Mouse (Mus musculus) CH12.LX (cell line): ENCODE results near the gene Aph1a.

Experiments used
- BHLHE40 ChIP-seq: IDR thresholded peaks from 2 replicates; pipeline ENCODE4 v1.6.1; 2011; ENCODE audit warnings: mild to moderate bottlenecking, low read depth, low read length, improper control_type of control experiment
- CHD1 ChIP-seq: IDR thresholded peaks from 2 replicates; pipeline ENCODE4 v1.6.1; 2012; ENCODE audit warnings: low read depth, low read length, improper control_type of control experiment, inconsistent platforms
- CTCF ChIP-seq, 2 experiments: IDR thresholded peaks in 1 of 2; conservative IDR thresholded peaks in 1 of 2; 2 replicates each; pipeline ENCODE4 v1.5.1; 2011 to 2012; ENCODE audit warnings: low read depth in 2 of 2, low read length in 2 of 2, improper control_type of control experiment in 1 of 2, inconsistent platforms in 1 of 2, mild to moderate bottlenecking in 1 of 2, moderate library complexity in 1 of 2
- ELF1 ChIP-seq: IDR thresholded peaks from 2 replicates; pipeline ENCODE4 v1.6.1; 2014; ENCODE audit warnings: low read depth, mild to moderate bottlenecking, inconsistent platforms, low read length, improper control_type of control experiment
- EP300 ChIP-seq: IDR thresholded peaks from 2 replicates; pipeline ENCODE4 v1.6.1; 2011; ENCODE audit warnings: low read length, improper control_type of control experiment
- JUND ChIP-seq: conservative IDR thresholded peaks from 2 replicates; pipeline ENCODE4 v1.6.1; 2011; ENCODE audit warnings: low read depth, low read length, improper control_type of control experiment
- MAX ChIP-seq: IDR thresholded peaks from 2 replicates; pipeline ENCODE4 v1.6.1; 2011; ENCODE audit warnings: low read length, improper control_type of control experiment
- MXI1 ChIP-seq: IDR thresholded peaks from 2 replicates; pipeline ENCODE4 v1.6.1; 2011; ENCODE audit warnings: mild to moderate bottlenecking, low read depth, low read length, improper control_type of control experiment
- POLR2A ChIP-seq: IDR thresholded peaks from 2 replicates; pipeline ENCODE4 v1.6.1; 2011; ENCODE audit warnings: low read depth, mild to moderate bottlenecking, improper control_type of control experiment, low read length
- RCOR1 ChIP-seq: conservative IDR thresholded peaks from 2 replicates; pipeline ENCODE4 v1.6.1; 2012; ENCODE audit warnings: low read depth, mild to moderate bottlenecking, inconsistent platforms, low read length, improper control_type of control experiment
- SIN3A ChIP-seq: IDR thresholded peaks from 2 replicates; pipeline ENCODE4 v1.6.1; 2012; ENCODE audit warnings: low read length, improper control_type of control experiment, inconsistent platforms
- USF1 ChIP-seq: IDR thresholded peaks from 2 replicates; pipeline ENCODE4 v1.6.1; 2014; ENCODE audit warnings: low read depth, mild to moderate bottlenecking, inconsistent platforms, low read length, improper control_type of control experiment
- ZC3H11A ChIP-seq: IDR thresholded peaks from 2 replicates; pipeline ENCODE4 v1.6.1; 2012; ENCODE audit warnings: low read depth, mild to moderate bottlenecking, inconsistent platforms, low read length, improper control_type of control experiment

DNA sequence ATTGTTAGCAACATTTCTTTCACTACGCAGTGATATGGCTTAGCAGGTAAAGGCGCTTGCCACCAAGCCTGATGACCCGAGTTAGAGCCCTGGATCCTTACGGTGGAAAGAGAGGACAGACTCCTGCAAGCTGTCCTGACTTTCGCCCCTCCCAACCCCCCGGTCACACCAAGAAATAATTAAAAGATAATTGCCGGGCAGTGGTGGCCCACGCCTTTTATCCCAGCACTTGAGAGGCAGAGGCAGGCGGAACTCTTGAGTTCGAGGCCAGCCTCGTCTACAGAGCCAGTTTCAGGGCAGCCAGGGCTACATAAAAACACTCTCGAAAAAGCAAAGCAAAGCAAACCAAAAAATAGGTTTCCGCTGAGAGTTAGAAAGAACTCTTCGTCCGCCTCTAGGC is 22.8 kb upstream of the Aph1a start:
- TF ChIP-seq EP300 = no peak
- no peak for TF ChIP-seq CTCF (conservative IDR thresholded peaks at IDR 0.05 in 1 of 2, IDR thresholded peaks at IDR 0.05 in 1 of 2; ENCODE audit: low read depth in 2 of 2, low read length in 2 of 2)
- TF ChIP-seq JUND = no peak
- no peak for TF ChIP-seq RCOR1
- TF ChIP-seq USF1 = no peak
- no peak for TF ChIP-seq POLR2A
- TF ChIP-seq MXI1 = no peak
- TF ChIP-seq CHD1 = no peak
- no peak for TF ChIP-seq BHLHE40
- TF ChIP-seq SIN3A = no peak
- no peak for TF ChIP-seq ELF1
- TF ChIP-seq ZC3H11A = no peak
- TF ChIP-seq MAX = no peak
